Mouse (Mus musculus) forebrain, embryonic 12.5 days (tissue): Measurements from ENCODE around the gene Znrf4. TPM values are rescaled to one million over a fixed set of nuclear protein-coding genes. Genes with fewer than 3 reads are reported as not detected.
A peak's percentile ranks its signal among the peaks of the same experiment; 100 is the strongest.

Experiments used
- ATAC-seq: fragments of 200-750 bp; cut with Nextera tagmentation; 2 replicates; pipeline ENCODE4 v1.8.0; 2017; ENCODE audit warnings: moderate TSS enrichment; ENCODE audit not compliant: low FRiP score
- H3K27ac ChIP-seq: fragments of 300-500 bp; sonication (generic); 2 replicates; pipeline ENCODE4 v1.5.1; 2016; ENCODE audit warnings: mild to moderate bottlenecking
- H3K27me3 ChIP-seq: fragments of 300-500 bp; sonication (generic); 2 replicates; pipeline ENCODE4 v1.6.1; 2016; ENCODE audit warnings: mild to moderate bottlenecking
- H3K36me3 ChIP-seq: fragments of 300-500 bp; sonication (generic); replicated peaks from 2 replicates; pipeline ENCODE4 v1.6.1; 2016; ENCODE audit warnings: mild to moderate bottlenecking
- H3K4me1 ChIP-seq: fragments of 300-500 bp; sonication (generic); 2 replicates; pipeline ENCODE4 v1.6.1; 2016
- H3K4me2 ChIP-seq: fragments of 300-500 bp; sonication (generic); 2 replicates; pipeline ENCODE4 v1.6.1; 2016; ENCODE audit warnings: mild to moderate bottlenecking, moderate library complexity
- H3K4me3 ChIP-seq: fragments of 300-500 bp; sonication (generic); replicated peaks from 2 replicates; pipeline ENCODE4 v1.5.1; 2016; ENCODE audit warnings: mild to moderate bottlenecking
- H3K9ac ChIP-seq: fragments of 300-500 bp; sonication (generic); 2 replicates; pipeline ENCODE4 v1.6.1; 2016; ENCODE audit warnings: mild to moderate bottlenecking
- H3K9me3 ChIP-seq: fragments of 300-500 bp; sonication (generic); 2 replicates; pipeline ENCODE4 v1.6.1; 2016
- WGBS: fragments of 180-500 bp; shearing (Covaris S2); methylation state at CpG from one replicate; pipeline ENCODE4 v1.1.7; 2016; 5-methylcytosine and 5-hydroxymethylcytosine counted together
- polyA plus RNA-seq: library from polyadenylated mRNA; unstranded; fragments of >200 nt; fragmentation: Nextera tagmentation; extraction: Ambion mirVana; gene quantifications from 2 replicates; pipeline ENCODE4 v1.2.1, GENCODE M21; 2016

The Znrf4 gene
- polyA plus RNA-seq, 1 experiment from 2014 or later: not detected

GRCm38 (mm10) chr17:56515690-56516410 is 3.6 kb upstream of the Znrf4 start:
- 0 out of 2 replicates have a peak, but pooled peaks cover 3% of the 10 kb centered on the region for H3K9me3 ChIP-seq
- peak; percentile 80 for ATAC-seq
- peaks cover 29% of the 10 kb centered on the region for H3K4me1 ChIP-seq
- H3K27me3 ChIP-seq: peaks cover 32% of the 10 kb centered on the region
- peak overlapping the region; percentile 29; the same call in 1 of the 2 replicates for H3K9ac ChIP-seq
- H3K4me3 ChIP-seq: no peak overlapping the region
- H3K27ac ChIP-seq: peak overlapping the region; percentile 87
- H3K4me2 ChIP-seq: peak overlapping the region; percentile 11
- no peaks in the 10 kb centered on the region for H3K36me3 ChIP-seq
- WGBS: 11% methylated on average over 13 of the region's 13 CpGs

GRCm38 (mm10) chr17:56514916-56515315 is 2.7 kb upstream of the Znrf4 start:
- no peak overlapping the region for H3K4me3 ChIP-seq
- peaks cover 42% of the 10 kb centered on the region for H3K27me3 ChIP-seq
- no peak for ATAC-seq
- peak overlapping the region; percentile 87 for H3K27ac ChIP-seq
- 0 out of 2 replicates have a peak, but pooled peaks cover 3% of the 10 kb centered on the region for H3K9me3 ChIP-seq
- H3K9ac ChIP-seq: peak overlapping the region; percentile 29
- H3K4me1 ChIP-seq: peaks cover 39% of the 10 kb centered on the region
- H3K4me2 ChIP-seq: no peak overlapping the region
- H3K36me3 ChIP-seq: no peaks in the 10 kb centered on the region
- WGBS: 49% methylated on average over 12 of the region's 12 CpGs

- no peak overlapping the region for H3K4me2 ChIP-seq
- no peak overlapping the region for H3K27ac ChIP-seq
- peaks cover 48% of the 10 kb centered on the region for H3K27me3 ChIP-seq
- H3K9me3 ChIP-seq: 0 out of 2 replicates have a peak, but pooled peaks cover 3% of the 10 kb centered on the region
- H3K4me1 ChIP-seq: peaks cover 44% of the 10 kb centered on the region
- H3K36me3 ChIP-seq: no peaks in the 10 kb centered on the region
- no peak for ATAC-seq
- no peak overlapping the region for H3K9ac ChIP-seq
- no peak overlapping the region for H3K4me3 ChIP-seq
Measured at GRCm38 (mm10) chr17:56514330-56514729, 2.1 kb upstream of the Znrf4 start.

- peaks cover 69% of the 10 kb centered on the region for H3K4me1 ChIP-seq
- 24% methylated on average over 29 of the region's 29 CpGs for WGBS
- 0 out of 2 replicates have a peak overlapping the region, but pooled peaks have one; percentile 95 for H3K27ac ChIP-seq
- H3K9ac ChIP-seq: peak overlapping the region; percentile 49; the same call in 1 of the 2 replicates
- H3K4me3 ChIP-seq: peak overlapping the region; percentile 23
- H3K36me3 ChIP-seq: no peaks in the 10 kb centered on the region
- no peak for ATAC-seq
- H3K4me2 ChIP-seq: peak overlapping the region; percentile 43
- H3K9me3 ChIP-seq: 0 out of 2 replicates have a peak, but pooled peaks cover 3% of the 10 kb centered on the region
- peaks cover 53% of the 10 kb centered on the region for H3K27me3 ChIP-seq
Measured at GRCm38 (mm10) chr17:56511707-56512090, 532 bp downstream of the Znrf4 start.

GRCm38 (mm10) chr17:56510970-56511706 is 1.1 kb downstream of the Znrf4 start:
- 8% methylated on average over 60 of the region's 60 CpGs for WGBS
- peak overlapping the region; percentile 43 for H3K4me2 ChIP-seq
- H3K4me3 ChIP-seq: peak overlapping the region; percentile 23
- no peak for ATAC-seq
- H3K9me3 ChIP-seq: 0 out of 2 replicates have a peak, but pooled peaks cover 3% of the 10 kb centered on the region
- peak overlapping the region; percentile 49; the same call in 1 of the 2 replicates for H3K9ac ChIP-seq
- H3K27me3 ChIP-seq: peaks cover 53% of the 10 kb centered on the region
- peaks cover 71% of the 10 kb centered on the region for H3K4me1 ChIP-seq
- H3K36me3 ChIP-seq: no peaks in the 10 kb centered on the region
- peak overlapping the region; percentile 95; the same call in 1 of the 2 replicates for H3K27ac ChIP-seq

- peak overlapping the region; percentile 23; the same call in 1 of the 2 replicates for H3K4me3 ChIP-seq
- peak overlapping the region; percentile 95 for H3K27ac ChIP-seq
- peak overlapping the region; percentile 27 for H3K4me2 ChIP-seq
- ATAC-seq: no peak
- H3K9ac ChIP-seq: 0 out of 2 replicates have a peak overlapping the region, but pooled peaks have one; percentile 21
- peaks cover 53% of the 10 kb centered on the region for H3K27me3 ChIP-seq
- 33% methylated on average over 27 of the region's 27 CpGs for WGBS
- H3K4me1 ChIP-seq: peaks cover 66% of the 10 kb centered on the region
- H3K36me3 ChIP-seq: no peaks in the 10 kb centered on the region
- 0 out of 2 replicates have a peak, but pooled peaks cover 3% of the 10 kb centered on the region for H3K9me3 ChIP-seq
Measured at GRCm38 (mm10) chr17:56510473-56510969, 1.7 kb downstream of the Znrf4 start.

GRCm38 (mm10) chr17:56509707-56510472 is 2.3 kb downstream of the Znrf4 start:
- 6% methylated on average over 35 of the region's 37 CpGs for WGBS
- Histone ChIP-seq H3K4me2 (peak overlapping the region; percentile 39), H3K27me3 (peaks cover 53% of the 10 kb centered on the region), H3K4me3 (no peak overlapping the region), H3K4me1 (peaks cover 59% of the 10 kb centered on the region), H3K9ac (peak overlapping the region; percentile 21; the same call in 1 of the 2 replicates), H3K27ac (peak overlapping the region; percentile 95), H3K9me3 (0 out of 2 replicates have a peak, but pooled peaks cover 3% of the 10 kb centered on the region), H3K36me3 (no peaks in the 10 kb centered on the region)
- peak; percentile 69 for ATAC-seq

GRCm38 (mm10) chr17:56509021-56509640 is 3.1 kb downstream of the Znrf4 start:
- H3K9me3 ChIP-seq: 0 out of 2 replicates have a peak, but pooled peaks cover 3% of the 10 kb centered on the region
- H3K27ac ChIP-seq: peak overlapping the region; percentile 95
- H3K4me2 ChIP-seq: peak overlapping the region; percentile 39
- peaks cover 57% of the 10 kb centered on the region for H3K4me1 ChIP-seq
- no peaks in the 10 kb centered on the region for H3K36me3 ChIP-seq
- peaks cover 50% of the 10 kb centered on the region for H3K27me3 ChIP-seq
- ATAC-seq: peak; percentile 36
- H3K4me3 ChIP-seq: no peak overlapping the region
- 0 out of 2 replicates have a peak overlapping the region, but pooled peaks have one; percentile 17 for H3K9ac ChIP-seq
- WGBS: 24% methylated on average over 10 of the region's 10 CpGs

GRCm38 (mm10) chr17:56507161-56508068 is 4.8 kb downstream of the Znrf4 start:
- Histone ChIP-seq H3K9ac (peak overlapping the region; percentile 82), H3K4me3 (peak overlapping the region; percentile 54), H3K4me2 (peak overlapping the region; percentile 92), H3K4me1 (peaks cover 59% of the 10 kb centered on the region), H3K9me3 (0 out of 2 replicates have a peak, but pooled peaks cover 7% of the 10 kb centered on the region), H3K27me3 (peaks cover 37% of the 10 kb centered on the region), H3K36me3 (no peaks in the 10 kb centered on the region), H3K27ac (peak overlapping the region; percentile 95)
- 0% methylated on average over 42 of the region's 42 CpGs for WGBS
- ATAC-seq: peak; percentile 91

GRCm38 (mm10) chr17:56506417-56507065 is 5.7 kb downstream of the Znrf4 start:
- H3K27ac ChIP-seq: peak overlapping the region; percentile 95
- H3K4me2 ChIP-seq: peak overlapping the region; percentile 92
- 59% methylated on average over 15 of the region's 15 CpGs for WGBS
- H3K4me3 ChIP-seq: peak overlapping the region; percentile 54
- H3K27me3 ChIP-seq: peaks cover 28% of the 10 kb centered on the region
- ATAC-seq: no peak
- peak overlapping the region; percentile 82; the same call in 1 of the 2 replicates for H3K9ac ChIP-seq
- H3K36me3 ChIP-seq: no peaks in the 10 kb centered on the region
- 0 out of 2 replicates have a peak, but pooled peaks cover 4% of the 10 kb centered on the region for H3K9me3 ChIP-seq
- H3K4me1 ChIP-seq: peaks cover 60% of the 10 kb centered on the region
